Mouse (Mus musculus) heart, embryonic 10.5 days (tissue): ENCODE results near the gene L2hgdh. TPM values are rescaled to one million over a fixed set of nuclear protein-coding genes. Genes with fewer than 3 reads are reported as not detected.
A peak's percentile ranks its signal among the peaks of the same experiment; 100 is the strongest.

Experiments
- DNase-seq: peaks from one replicate; pipeline ENCODE4 v3.0.0-alpha.2; 2017; ENCODE audit warnings: low spot score
- H3K27ac ChIP-seq: fragments of 300-500 bp; sonication (generic); 2 replicates; pipeline ENCODE4 v1.5.1; 2016; ENCODE audit warnings: mild to moderate bottlenecking
- H3K27me3 ChIP-seq: fragments of 300-500 bp; sonication (generic); 2 replicates; pipeline ENCODE4 v1.6.1; 2016; ENCODE audit warnings: mild to moderate bottlenecking; ENCODE audit not compliant: poor library complexity, insufficient read depth, severe bottlenecking
- H3K36me3 ChIP-seq: fragments of 300-500 bp; sonication (generic); 2 replicates; pipeline ENCODE4 v1.6.1; 2016; ENCODE audit warnings: mild to moderate bottlenecking, moderate library complexity
- H3K4me1 ChIP-seq: fragments of 300-500 bp; sonication (generic); 2 replicates; pipeline ENCODE4 v1.6.1; 2016; ENCODE audit warnings: mild to moderate bottlenecking
- H3K4me3 ChIP-seq: fragments of 300-500 bp; sonication (generic); 2 replicates; pipeline ENCODE4 v1.5.1; 2016; ENCODE audit warnings: mild to moderate bottlenecking, moderate library complexity
- H3K9me3 ChIP-seq: fragments of 300-500 bp; sonication (generic); 2 replicates; pipeline ENCODE4 v1.6.1; 2016; ENCODE audit warnings: mild to moderate bottlenecking, moderate library complexity
- WGBS: fragments of 180-500 bp; shearing (Covaris S2); methylation state at CpG from one replicate; pipeline ENCODE4 v1.1.7; 2016; 5-methylcytosine and 5-hydroxymethylcytosine counted together
- polyA plus RNA-seq: library from polyadenylated mRNA; unstranded; fragments of >200 nt; fragmentation: Nextera tagmentation; extraction: Ambion mirVana; gene quantifications from 2 replicates; pipeline ENCODE4 v1.2.1, GENCODE M21; 2016

The L2hgdh gene
- polyA plus RNA-seq, 1 experiment from 2014 or later: 17.8 TPM

DNA sequence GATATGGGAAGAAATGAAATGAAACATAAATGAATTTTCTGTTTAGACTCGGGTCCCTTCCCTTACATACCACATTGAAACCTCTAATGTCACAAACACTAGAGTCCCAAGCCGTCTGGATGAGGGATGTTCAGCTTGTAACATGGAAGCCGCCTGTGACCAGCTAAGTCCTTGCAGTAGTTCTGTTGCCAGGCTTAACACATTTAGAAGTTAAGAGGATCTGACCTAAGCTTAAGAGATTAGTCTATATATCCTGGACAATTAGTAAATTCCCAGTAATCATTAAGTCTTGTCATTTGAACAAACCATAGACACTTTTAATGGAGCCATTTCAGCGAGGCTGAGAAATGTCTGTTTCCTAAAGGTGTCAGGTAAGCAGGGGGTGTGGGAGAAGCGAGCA, 31.3 kb upstream of the L2hgdh start:
- Histone ChIP-seq H3K9me3 (no peaks in the 10 kb centered on the region), H3K36me3 (no peaks in the 10 kb centered on the region), H3K4me1 (peaks cover 49% of the 10 kb centered on the region), H3K27ac (peak overlapping the region; percentile 87; the same call in 1 of the 2 replicates), H3K4me3 (peak overlapping the region; percentile 15; the same call in 1 of the 2 replicates), H3K27me3 (no peaks in the 10 kb centered on the region)
- no peak for DNase-seq
- 72% methylated on average over 5 of the region's 5 CpGs for WGBS

- Histone ChIP-seq H3K9me3 (no peaks in the 10 kb centered on the region), H3K27ac (no peak overlapping the region), H3K4me1 (peaks cover 39% of the 10 kb centered on the region), H3K36me3 (peaks cover 8% of the 10 kb centered on the region), H3K4me3 (no peak overlapping the region), H3K27me3 (no peaks in the 10 kb centered on the region)
- DNase-seq: no peak
- WGBS: 84% methylated on average over 5 of the region's 5 CpGs
Observed at GRCm38 (mm10) chr12:69753936-69754335, 29.3 kb upstream of the L2hgdh start.

DNA sequence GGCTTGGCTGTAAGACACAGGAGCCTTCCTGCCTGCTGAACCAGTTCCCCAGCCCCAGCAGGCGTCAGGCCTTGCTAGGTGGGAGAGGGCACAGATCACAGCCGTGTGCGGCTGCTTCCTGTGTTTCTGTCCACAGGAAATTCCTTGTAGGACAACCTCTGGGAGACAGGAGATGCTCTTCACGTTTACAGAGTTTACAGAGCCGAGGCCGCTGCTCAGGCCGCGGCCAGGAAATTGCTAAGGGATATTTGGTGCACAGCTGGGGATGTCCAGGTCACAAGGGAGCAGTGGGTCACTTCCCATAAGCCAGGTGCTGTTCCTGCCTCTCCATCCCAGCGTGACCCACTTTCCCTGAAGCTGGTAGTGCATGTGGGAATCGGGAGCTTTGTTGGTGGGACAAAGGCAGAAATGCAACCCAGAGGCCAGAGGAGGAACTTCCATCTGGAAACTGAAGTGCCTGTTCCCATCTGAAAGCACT, 27.2 kb upstream of the L2hgdh start:
- H3K27me3 ChIP-seq: no peaks in the 10 kb centered on the region
- peaks cover 25% of the 10 kb centered on the region for H3K4me1 ChIP-seq
- H3K4me3 ChIP-seq: no peak overlapping the region
- H3K36me3 ChIP-seq: peaks cover 19% of the 10 kb centered on the region
- 32% methylated on average over 10 of the region's 10 CpGs for WGBS
- peak overlapping the region; percentile 10; the same call in 1 of the 2 replicates for H3K27ac ChIP-seq
- no peak for DNase-seq
- no peaks in the 10 kb centered on the region for H3K9me3 ChIP-seq

- no peaks in the 10 kb centered on the region for H3K9me3 ChIP-seq
- no peak overlapping the region for H3K4me3 ChIP-seq
- 62% methylated on average over 5 of the region's 5 CpGs for WGBS
Observed at GRCm38 (mm10) chr12:69744138-69744537, 19.5 kb upstream of the L2hgdh start.

GRCm38 (mm10) chr12:69741965-69742364, 17.3 kb upstream of the L2hgdh start:
- H3K9me3 ChIP-seq: no peaks in the 10 kb centered on the region
- H3K4me3 ChIP-seq: no peak overlapping the region
- no peaks in the 10 kb centered on the region for H3K36me3 ChIP-seq
- no peaks in the 10 kb centered on the region for H3K27me3 ChIP-seq
- WGBS: 79% methylated on average over 5 of the region's 5 CpGs
- H3K27ac ChIP-seq: no peak overlapping the region
- DNase-seq: no peak
- H3K4me1 ChIP-seq: no peaks in the 10 kb centered on the region

More at GRCm38 (mm10) chr12:69744138-69744537, 19.5 kb upstream of the L2hgdh start:
- Histone ChIP-seq H3K36me3 (peaks cover 14% of the 10 kb centered on the region), H3K27me3 (no peaks in the 10 kb centered on the region), H3K4me1 (no peaks in the 10 kb centered on the region), H3K27ac (no peak overlapping the region)
- DNase-seq: no peak

DNA sequence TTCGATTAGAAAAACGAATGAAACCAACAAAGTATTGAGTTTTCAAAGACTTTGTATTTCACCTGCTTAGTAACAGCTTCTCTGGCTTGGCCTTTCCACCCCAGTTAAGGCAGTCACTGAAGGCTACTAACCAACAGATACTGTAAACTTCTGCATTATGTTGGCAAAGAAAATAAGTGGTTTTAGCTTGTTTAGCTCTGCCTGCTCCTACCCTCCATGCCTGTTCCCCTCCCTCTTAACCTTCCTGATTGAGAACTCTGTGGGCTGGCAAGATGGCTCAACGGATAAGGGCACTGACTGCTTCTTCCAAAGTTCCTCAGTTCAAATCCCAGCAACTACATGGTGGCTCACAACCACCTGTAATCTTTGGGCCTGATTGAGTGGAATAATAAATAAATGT, 9.2 kb upstream of the L2hgdh start:
- no peaks in the 10 kb centered on the region for H3K4me1 ChIP-seq
- no peaks in the 10 kb centered on the region for H3K36me3 ChIP-seq
- peak overlapping the region; percentile 72; the same call in 1 of the 2 replicates for H3K27ac ChIP-seq
- peak overlapping the region; percentile 15; the same call in 1 of the 2 replicates for H3K4me3 ChIP-seq
- DNase-seq: no peak
- no peaks in the 10 kb centered on the region for H3K9me3 ChIP-seq
- no peaks in the 10 kb centered on the region for H3K27me3 ChIP-seq
- 72% methylated on average over 3 of the region's 3 CpGs for WGBS

DNA sequence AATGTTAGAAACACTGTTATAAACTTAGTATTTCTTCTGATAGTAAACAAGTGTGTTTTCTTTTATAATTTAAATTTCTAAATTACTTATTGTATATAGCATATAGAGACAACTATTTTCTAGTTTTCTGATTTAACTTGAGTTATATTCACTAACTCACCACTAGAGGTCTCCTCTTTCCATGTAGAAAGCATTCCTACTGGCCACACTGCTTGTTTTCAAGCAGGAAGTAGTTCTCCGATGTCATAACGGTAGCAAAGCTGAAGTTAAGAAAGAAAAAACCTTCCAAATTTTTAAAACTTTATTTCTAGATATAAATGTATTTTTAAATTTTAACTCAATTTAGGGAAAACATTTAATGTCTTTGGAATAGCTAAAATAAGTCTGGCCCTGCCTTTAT, 8.8 kb upstream of the L2hgdh start:
- Histone ChIP-seq H3K36me3 (no peaks in the 10 kb centered on the region), H3K9me3 (no peaks in the 10 kb centered on the region), H3K4me1 (no peaks in the 10 kb centered on the region), H3K27me3 (no peaks in the 10 kb centered on the region), H3K27ac (peak overlapping the region; percentile 72; the same call in 1 of the 2 replicates), H3K4me3 (peak overlapping the region; percentile 15; the same call in 1 of the 2 replicates)
- 9% methylated on average over 2 of the region's 2 CpGs for WGBS
- DNase-seq: no peak

GRCm38 (mm10) chr12:69732221-69732620, 7.5 kb upstream of the L2hgdh start:
- Histone ChIP-seq H3K27me3 (no peaks in the 10 kb centered on the region), H3K4me1 (no peaks in the 10 kb centered on the region), H3K4me3 (no peak overlapping the region), H3K27ac (no peak overlapping the region), H3K36me3 (no peaks in the 10 kb centered on the region), H3K9me3 (no peaks in the 10 kb centered on the region)
- DNase-seq: no peak
- 48% methylated on average over 5 of the region's 5 CpGs for WGBS

GRCm38 (mm10) chr12:69730306-69730705, 5.6 kb upstream of the L2hgdh start:
- H3K36me3 ChIP-seq: no peaks in the 10 kb centered on the region
- peaks cover 6% of the 10 kb centered on the region; the same call in 1 of the 2 replicates for H3K4me1 ChIP-seq
- no peaks in the 10 kb centered on the region for H3K27me3 ChIP-seq
- H3K4me3 ChIP-seq: no peak overlapping the region
- 68% methylated on average over 1 of the region's 1 CpGs for WGBS
- no peak for DNase-seq
- no peaks in the 10 kb centered on the region for H3K9me3 ChIP-seq
- H3K27ac ChIP-seq: no peak overlapping the region

DNA sequence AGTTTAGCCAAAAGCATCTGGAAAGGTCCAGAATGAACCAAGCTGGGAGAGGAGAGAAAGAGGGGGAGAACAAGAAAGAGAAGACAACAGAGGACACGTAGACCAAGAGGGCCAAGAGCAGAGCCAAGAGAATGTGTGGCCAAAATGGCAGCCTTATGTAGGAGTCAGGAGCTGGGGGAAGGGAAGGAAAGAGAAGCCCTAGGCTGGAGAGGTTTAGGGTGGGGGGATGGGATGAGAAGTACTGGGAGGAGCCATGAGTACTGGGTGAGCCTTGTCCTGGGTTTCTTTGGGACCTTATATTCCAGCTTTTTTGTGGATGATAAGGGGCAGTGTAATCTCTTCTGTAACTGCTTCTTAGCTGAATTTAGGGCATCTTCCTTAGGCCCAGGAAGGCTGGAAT, 4.6 kb upstream of the L2hgdh start:
- no peak overlapping the region for H3K4me3 ChIP-seq
- DNase-seq: no peak
- no peaks in the 10 kb centered on the region for H3K36me3 ChIP-seq
- no peak overlapping the region for H3K27ac ChIP-seq
- H3K9me3 ChIP-seq: no peaks in the 10 kb centered on the region
- 83% methylated on average over 1 of the region's 1 CpGs for WGBS
- H3K27me3 ChIP-seq: no peaks in the 10 kb centered on the region
- peaks cover 6% of the 10 kb centered on the region; the same call in 1 of the 2 replicates for H3K4me1 ChIP-seq

DNA sequence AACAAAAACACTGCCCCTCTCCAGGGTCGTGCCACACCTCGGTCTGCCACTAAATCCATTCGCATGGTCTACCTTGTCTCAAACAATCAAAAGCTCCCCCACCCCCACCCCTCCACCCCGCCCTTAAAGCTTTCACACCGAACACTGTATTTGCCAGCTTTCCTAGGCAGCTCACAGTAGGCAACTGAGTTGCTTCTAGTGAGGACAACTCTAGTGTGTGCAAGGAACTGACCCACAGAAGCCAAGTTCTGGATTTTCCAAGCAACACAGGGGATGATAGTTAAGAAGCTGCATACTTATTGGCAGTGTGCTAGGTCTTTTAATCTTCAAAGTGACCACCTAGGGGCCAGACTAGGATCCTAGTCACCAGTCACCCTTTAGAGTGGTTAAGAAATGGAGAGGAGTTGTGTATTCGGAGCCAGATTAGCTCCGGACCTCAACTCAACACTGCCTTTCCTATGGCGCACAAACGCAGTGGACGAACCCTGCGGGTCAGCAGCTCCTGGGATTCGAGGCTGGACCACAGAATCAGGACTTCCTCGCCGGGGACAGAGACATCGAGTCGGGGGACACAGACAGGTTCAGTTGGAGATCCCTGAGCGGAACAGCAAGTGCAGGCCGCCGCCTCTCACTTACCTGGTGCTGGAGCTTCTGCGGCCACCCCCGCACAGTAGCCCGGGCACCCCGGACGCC, 509 bp downstream of the L2hgdh start:
- 5% methylated on average over 24 of the region's 24 CpGs for WGBS

DNA sequence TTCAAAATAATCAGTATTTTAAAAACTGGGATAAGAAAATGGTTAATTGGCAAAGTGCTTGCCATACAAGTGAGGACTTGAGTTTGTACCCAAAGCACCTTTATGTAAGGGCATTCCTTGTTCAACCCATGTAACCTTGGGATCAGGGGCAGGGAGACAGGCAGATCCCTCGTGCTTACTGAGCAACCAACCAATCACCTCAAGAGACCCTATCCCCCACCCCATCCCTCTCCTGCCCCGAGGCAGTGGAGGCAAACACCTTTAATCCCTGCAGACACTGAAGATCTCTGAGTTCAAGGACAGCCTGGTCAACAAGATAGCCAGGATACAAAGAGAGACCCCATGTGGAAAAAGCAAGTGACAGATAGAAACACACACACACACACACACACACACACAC, 1.3 kb downstream of the L2hgdh start:
- Histone ChIP-seq H3K4me1 (peaks cover 17% of the 10 kb centered on the region), H3K9me3 (peaks cover 6% of the 10 kb centered on the region), H3K4me3 (peak overlapping the region; percentile 78), H3K27ac (no peak overlapping the region), H3K36me3 (peaks cover 28% of the 10 kb centered on the region), H3K27me3 (no peaks in the 10 kb centered on the region)
- DNase-seq: no peak
- 61% methylated on average over 2 of the region's 2 CpGs for WGBS

More for the DNA sequence above, 509 bp downstream of the L2hgdh start:
- Histone ChIP-seq H3K4me1 (peaks cover 17% of the 10 kb centered on the region), H3K27ac (peak overlapping the region; percentile 91), H3K4me3 (peak overlapping the region; percentile 78), H3K27me3 (no peaks in the 10 kb centered on the region), H3K9me3 (peaks cover 6% of the 10 kb centered on the region), H3K36me3 (peaks cover 20% of the 10 kb centered on the region)
- DNase-seq: no peak

- Histone ChIP-seq H3K27me3 (no peaks in the 10 kb centered on the region), H3K27ac (no peak overlapping the region), H3K4me3 (no peak overlapping the region), H3K36me3 (peaks cover 32% of the 10 kb centered on the region), H3K4me1 (peaks cover 17% of the 10 kb centered on the region), H3K9me3 (peaks cover 6% of the 10 kb centered on the region)
- 91% methylated on average over 3 of the region's 3 CpGs for WGBS
- DNase-seq: no peak
Observed at GRCm38 (mm10) chr12:69722857-69723256, 1.8 kb downstream of the L2hgdh start.
